Mouse (Mus musculus) ES-E14 (cell line): ENCODE measurements around the gene Akap9.

ENCODE experiments used
- CHD2 ChIP-seq: IDR thresholded peaks from 2 replicates; pipeline ENCODE4 v1.6.1; 2014; ENCODE audit warnings: mild to moderate bottlenecking, low read depth, low read length, inconsistent platforms
- HCFC1 ChIP-seq: IDR thresholded peaks from 2 replicates; pipeline ENCODE4 v1.6.1; 2012; ENCODE audit warnings: low read length, inconsistent platforms, borderline replicate concordance; ENCODE audit not compliant: insufficient read depth
- MAFK ChIP-seq: IDR thresholded peaks from 2 replicates; pipeline ENCODE4 v1.6.1; 2014; ENCODE audit warnings: mild to moderate bottlenecking, low read depth, low read length, inconsistent platforms; ENCODE audit not compliant: insufficient read depth
- ZC3H11A ChIP-seq: IDR thresholded peaks from 2 replicates; pipeline ENCODE4 v1.6.1; 2012; ENCODE audit warnings: low read depth, mild to moderate bottlenecking, inconsistent platforms, low read length, borderline replicate concordance
- ZNF384 ChIP-seq: IDR thresholded peaks from 2 replicates; pipeline ENCODE4 v1.6.1; 2012; ENCODE audit warnings: low read depth, low read length, inconsistent platforms

GRCm38 (mm10) chr5:3935778-3936554 is 8.1 kb downstream of the Akap9 start:
- TF ChIP-seq ZC3H11A: no peak
- TF ChIP-seq CHD2: no peak
- no peak for TF ChIP-seq HCFC1
- TF ChIP-seq MAFK: no peak
- no peak for TF ChIP-seq ZNF384
